Mouse (Mus musculus) CH12.LX (cell line): ENCODE measurements around the gene Efna1. TPM values are rescaled to one million over a fixed set of nuclear protein-coding genes. Genes with fewer than 3 reads are reported as not detected.
A peak's percentile ranks its signal among the peaks of the same experiment; 100 is the strongest.

Experiments
- DNase-seq: peaks from one replicate; pipeline ENCODE4 v3.0.0-alpha.2; 2013; ENCODE audit errors: extremely low read depth
- H3K27ac ChIP-seq: 2 replicates; pipeline ENCODE4 v1.5.1; 2012; ENCODE audit warnings: low read depth, mild to moderate bottlenecking, control low read depth, moderate library complexity; ENCODE audit not compliant: insufficient read depth
- H3K27me3 ChIP-seq: replicated peaks from 2 replicates; pipeline ENCODE3; 2012; ENCODE audit warnings: inconsistent platforms
- H3K36me3 ChIP-seq, 2 experiments: replicated peaks in 1 of 2; 2 replicates each; pipeline versions ENCODE3 to v1.6.1; 2012; ENCODE audit warnings: inconsistent platforms in 1 of 2, low read length in 1 of 2, mild to moderate bottlenecking in 1 of 2, mixed read lengths in 1 of 2, moderate library complexity in 1 of 2; ENCODE audit not compliant: control insufficient read depth in 1 of 2, insufficient read depth in 1 of 2
- H3K4me1 ChIP-seq, 2 experiments: 2 replicates each; pipeline ENCODE4 v1.6.1; 2012; ENCODE audit warnings: inconsistent platforms in 1 of 2, moderate library complexity in 1 of 2; ENCODE audit not compliant: insufficient read depth in 2 of 2, control insufficient read depth in 1 of 2
- H3K4me2 ChIP-seq: 2 replicates; pipeline ENCODE4 v1.6.1; 2012; ENCODE audit warnings: low read depth, mild to moderate bottlenecking, control low read depth; ENCODE audit not compliant: poor library complexity, insufficient read depth, severe bottlenecking
- H3K4me3 ChIP-seq, 3 experiments: fragments of 150-350 bp in 1 of 3; sonication (generic) in 1 of 3; replicated peaks in 1 of 3; 2 replicates each; pipeline versions ENCODE3 to v1.5.1; 2011 to 2012; ENCODE audit warnings: low read depth in 2 of 3, low read length in 2 of 3, mild to moderate bottlenecking in 2 of 3, moderate library complexity in 2 of 3, control low read depth in 1 of 3, improper control_type of control experiment in 1 of 3, inconsistent platforms in 1 of 3, mixed read lengths in 1 of 3; ENCODE audit not compliant: poor library complexity in 1 of 3
- H3K79me2 ChIP-seq: replicated peaks from 2 replicates; pipeline ENCODE4 v1.6.1; 2012; ENCODE audit warnings: mild to moderate bottlenecking, moderate library complexity; ENCODE audit not compliant: control insufficient read depth, poor library complexity, insufficient read depth, severe bottlenecking; ENCODE audit errors: extremely low read depth
- H3K9ac ChIP-seq: 2 replicates; pipeline ENCODE4 v1.6.1; 2012; ENCODE audit warnings: low read depth, mild to moderate bottlenecking, control low read depth, moderate library complexity; ENCODE audit not compliant: insufficient read depth
- H3K9me3 ChIP-seq: replicated peaks from 2 replicates; pipeline ENCODE3; 2012; ENCODE audit warnings: low read length, inconsistent platforms, mixed read lengths
- E2F4 ChIP-seq: IDR thresholded peaks from 2 replicates; pipeline ENCODE4 v1.6.1; 2011; ENCODE audit warnings: low read depth, low read length, improper control_type of control experiment; ENCODE audit not compliant: insufficient replicate concordance
- ELF1 ChIP-seq: IDR thresholded peaks from 2 replicates; pipeline ENCODE4 v1.6.1; 2014; ENCODE audit warnings: low read depth, mild to moderate bottlenecking, inconsistent platforms, low read length, improper control_type of control experiment
- EP300 ChIP-seq: IDR thresholded peaks from 2 replicates; pipeline ENCODE4 v1.6.1; 2011; ENCODE audit warnings: low read length, improper control_type of control experiment
- ETS1 ChIP-seq: conservative IDR thresholded peaks from 2 replicates; pipeline ENCODE4 v1.6.1; 2012; ENCODE audit warnings: low read depth, mild to moderate bottlenecking, inconsistent platforms, low read length, improper control_type of control experiment, moderate library complexity
- HCFC1 ChIP-seq: IDR thresholded peaks from 2 replicates; pipeline ENCODE4 v1.6.1; 2012; ENCODE audit warnings: low read depth, mild to moderate bottlenecking, inconsistent platforms, low read length, improper control_type of control experiment
- IRF4 ChIP-seq: IDR thresholded peaks from 2 replicates; pipeline ENCODE4 v1.6.1; 2014; ENCODE audit warnings: low read depth, mild to moderate bottlenecking, inconsistent platforms, low read length, improper control_type of control experiment
- KAT2A ChIP-seq: IDR thresholded peaks from 2 replicates; pipeline ENCODE4 v1.6.1; 2012; ENCODE audit warnings: low read length, improper control_type of control experiment, inconsistent platforms; ENCODE audit not compliant: insufficient replicate concordance
- MAX ChIP-seq: IDR thresholded peaks from 2 replicates; pipeline ENCODE4 v1.6.1; 2011; ENCODE audit warnings: low read length, improper control_type of control experiment
- MAZ ChIP-seq: IDR thresholded peaks from 2 replicates; pipeline ENCODE4 v1.6.1; 2012; ENCODE audit warnings: low read depth, mild to moderate bottlenecking, inconsistent platforms, low read length, improper control_type of control experiment, moderate library complexity
- MEF2A ChIP-seq: IDR thresholded peaks from 2 replicates; pipeline ENCODE4 v1.6.1; 2014; ENCODE audit warnings: low read depth, mild to moderate bottlenecking, inconsistent platforms, low read length, improper control_type of control experiment, borderline replicate concordance
- MXI1 ChIP-seq: IDR thresholded peaks from 2 replicates; pipeline ENCODE4 v1.6.1; 2011; ENCODE audit warnings: mild to moderate bottlenecking, low read depth, low read length, improper control_type of control experiment
- MYC ChIP-seq: IDR thresholded peaks from 2 replicates; pipeline ENCODE4 v1.6.1; 2011; ENCODE audit warnings: low read depth, mild to moderate bottlenecking, improper control_type of control experiment, low read length
- NELFE ChIP-seq: IDR thresholded peaks from 2 replicates; pipeline ENCODE4 v1.6.1; 2011; ENCODE audit warnings: low read depth, low read length, improper control_type of control experiment
- NRF1 ChIP-seq: IDR thresholded peaks from 2 replicates; pipeline ENCODE4 v1.6.1; 2014; ENCODE audit warnings: low read depth, mild to moderate bottlenecking, inconsistent platforms, low read length, improper control_type of control experiment, moderate library complexity
- USF1 ChIP-seq: IDR thresholded peaks from 2 replicates; pipeline ENCODE4 v1.6.1; 2014; ENCODE audit warnings: low read depth, mild to moderate bottlenecking, inconsistent platforms, low read length, improper control_type of control experiment
- USF2 ChIP-seq: conservative IDR thresholded peaks from 2 replicates; pipeline ENCODE4 v1.6.1; 2011; ENCODE audit warnings: low read depth, low read length, improper control_type of control experiment
- ZKSCAN1 ChIP-seq: IDR thresholded peaks from 2 replicates; pipeline ENCODE4 v1.6.1; 2012; ENCODE audit warnings: low read depth, inconsistent platforms, low read length, improper control_type of control experiment, borderline replicate concordance
- dilution Hi-C: fragments of 300-500 bp; cut with MboI; formaldehyde crosslinking; loops from 2 replicates; pipeline ENCODE4 v1.14.3; 2020; ENCODE audit warnings: low sequenced_read_pairs; ENCODE audit not compliant: extremely low pct_unique_long_range_greater_than_20kb, extremely low pct_ligation_motif_present
- in situ Hi-C: fragments of 300-500 bp; cut with MboI; formaldehyde crosslinking; loops from 3 replicates; pipeline ENCODE4 v1.14.3; 2019; ENCODE audit warnings: low sequenced_read_pairs, low pct_ligation_motif_present, low pct_unique_long_range_greater_than_20kb, mixed read lengths
- polyA plus RNA-seq: library from polyadenylated mRNA; unstranded; fragments of >175 nt; gene quantifications from 2 replicates; pipeline ENCODE4 v1.2.1, GENCODE M21; 2012; ENCODE audit warnings: low read depth; ENCODE audit not compliant: insufficient read length
- total RNA-seq, 2 experiments: library from RNA; depleted of rRNA; stranded (reverse); fragments of 300-350 nt in 1 of 2; fragments of >200 nt in 1 of 2; gene quantifications; 2 replicates each; pipeline ENCODE4 v1.2.3; 2012 to 2014

Efna1 gene
- total and polyA plus RNA-seq, 3 experiments: 0.70 to 0.93 (median 0.71) TPM

DNA sequence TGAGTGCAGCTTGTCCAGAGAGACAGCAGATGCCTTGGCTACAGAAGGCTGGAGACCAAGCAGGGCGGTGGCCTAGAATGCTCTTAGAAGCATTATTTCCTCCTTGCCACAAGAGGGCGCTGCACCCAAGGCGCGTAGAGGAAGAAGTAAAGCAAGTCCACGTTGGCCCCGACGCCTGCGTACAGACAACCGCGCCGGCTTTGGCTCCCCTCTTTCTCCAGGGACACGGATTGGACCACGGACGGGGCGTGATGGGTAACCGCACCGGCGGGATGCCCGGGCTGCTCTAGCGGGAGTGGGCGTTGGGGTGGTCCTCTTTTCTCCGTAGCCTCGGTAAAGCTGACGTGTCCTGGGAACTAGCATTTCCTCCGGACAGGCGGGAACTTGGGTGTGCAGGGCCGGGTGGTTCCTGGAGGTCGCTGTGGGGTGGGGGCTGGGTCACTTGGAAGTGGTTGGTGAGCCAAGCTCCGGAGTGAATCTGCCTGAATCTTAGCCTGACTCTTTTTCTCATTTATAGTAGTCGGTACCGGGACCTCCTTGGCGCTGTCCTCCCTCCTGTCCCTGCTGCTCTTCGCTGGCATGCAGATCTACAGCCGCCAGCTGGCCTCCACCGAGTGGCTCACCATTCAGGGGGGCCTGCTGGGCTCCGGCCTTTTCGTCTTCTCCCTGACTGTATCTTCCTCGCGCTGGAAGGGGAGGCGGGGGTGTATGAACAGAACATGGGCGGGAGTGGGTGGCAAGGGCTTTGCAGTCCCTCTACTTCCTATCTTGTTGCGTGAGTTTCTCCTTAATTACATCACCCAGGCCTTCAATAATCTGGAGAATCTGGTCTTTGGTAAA is 34.5 kb downstream of the Efna1 start, which contains the start of gene Trim46 (continued):
- peak; percentile 87 for TF ChIP-seq NRF1
- TF ChIP-seq E2F4: peak; percentile 66; the same call in 1 of the 2 replicates
- peak; percentile 92; the same call in 1 of the 2 replicates for TF ChIP-seq MYC
- TF ChIP-seq IRF4: no peak; the same call in 1 of the 2 replicates
- TF ChIP-seq ELF1: peak; percentile 81
- peak; percentile 79 for TF ChIP-seq NELFE
- TF ChIP-seq ZKSCAN1: no peak
- TF ChIP-seq, all 38 proteins: peak for 19

DNA sequence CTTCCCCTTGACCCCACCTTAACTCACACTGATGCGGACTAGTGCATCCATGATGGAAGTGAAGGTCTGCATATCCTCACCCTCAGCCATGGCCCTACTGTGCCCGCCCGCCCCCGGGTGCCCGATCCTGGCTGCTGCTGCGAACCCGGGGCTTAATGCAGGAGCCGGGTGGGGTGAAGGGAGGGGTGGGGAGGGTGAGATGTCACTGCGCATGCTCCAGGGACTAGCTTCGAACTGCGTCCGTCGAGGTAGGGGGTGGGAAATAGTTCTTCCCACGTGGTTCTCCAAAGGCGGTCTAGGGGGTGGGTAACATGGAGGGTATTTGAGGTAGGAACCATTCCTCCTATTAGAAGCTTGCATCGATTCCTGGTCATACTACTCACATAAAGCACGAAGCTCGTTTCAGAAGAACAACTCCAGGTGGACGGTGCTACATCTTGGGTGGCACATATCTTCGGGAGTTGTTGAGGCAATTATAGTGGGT is 35.2 kb downstream of the Efna1 start, which contains the start of gene Krtcap2:
Krtcap2 (plus strand) TSS at position 279 of the 484 bp plus-strand sequence.
- Histone ChIP-seq H3K4me1 (peaks cover 6 to 64% of the 10 kb centered on the region in 2 experiments), H3K27ac (peak within 1 kb of the TSS; percentile 48), H3K4me2 (peak within 1 kb of the TSS; percentile 87), H3K9me3 (no peaks in the 10 kb centered on the region), H3K9ac (peak within 1 kb of the TSS; percentile 90), H3K79me2 (peaks cover 17% of the 10 kb centered on the region), H3K4me3 (peak within 1 kb of the TSS; percentile 75 to 84 (median 80)), H3K36me3 (peaks cover 22 to 41% of the 10 kb centered on the region in 2 experiments), H3K27me3 (no peaks in the 10 kb centered on the region)
- in situ Hi-C loops (loop anchor here (5.0 kb wide), 1 partner anchor 52 kb away; no protein-coding TSS in a partner anchor), dilution Hi-C loops (no loop called here)
- TF ChIP-seq HCFC1 (no peak), NRF1 (peak; percentile 90), MXI1 (peak; percentile 79), EP300 (no peak), ELF1 (no peak), KAT2A (no peak), USF2 (peak; percentile 49; the same call in 1 of the 2 replicates), MEF2A (peak; percentile 20; the same call in 1 of the 2 replicates), USF1 (peak; percentile 37; the same call in 1 of the 2 replicates), MAX (peak; percentile 95), E2F4 (no peak), MAZ (peak; percentile 75), ETS1 (no peak), IRF4 (no peak)
- DNase-seq: peak; percentile 60
